ENCODE assay signal across 9 mouse cellular contexts in the genomic region with DNA sequence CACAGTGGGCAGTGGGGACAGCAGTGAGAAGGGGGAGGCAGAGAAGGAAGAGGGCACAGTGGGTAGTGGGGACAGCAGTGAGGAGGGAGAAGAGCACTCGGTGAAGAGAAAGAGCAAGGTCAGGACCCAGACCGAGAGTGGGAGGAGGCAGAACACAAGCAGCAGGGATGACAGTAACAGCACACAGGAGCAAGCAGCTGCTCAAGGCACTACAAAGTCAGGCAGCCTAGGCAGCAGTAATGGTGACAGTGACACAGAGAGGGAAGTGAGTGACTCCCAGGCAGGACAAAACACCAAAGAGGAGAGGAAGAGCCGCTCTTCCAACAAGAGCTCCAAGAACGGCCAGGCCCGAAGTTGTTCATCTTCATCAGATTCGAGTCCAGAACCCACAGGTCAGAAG. TPM values are rescaled to one million over a fixed set of nuclear protein-coding genes. Genes with fewer than 3 reads are reported as not detected.
DNase-seq lines count a peak whose midpoint lies in the region; ATAC-seq and TF ChIP-seq lines count a peak whose summit lies in the region.
"Had no signal": no experiment of that assay in that cellular context is flagged by ENCODE, and none has a peak within 500 bp of the region (broad histone marks: within the 10 kb centered on the region; RNA-seq: fewer than 3 reads in every experiment).

No protein-coding gene starts in this region.

- H3K36me3 ChIP-seq in lung, embryonic 16.5 days (ENCODE audit: control insufficient read depth, insufficient read depth, low read length), result peaks cover 27% of the 10 kb centered on the region
- H3K36me3 ChIP-seq in forebrain, embryonic 15.5 days, result peaks cover 42% of the 10 kb centered on the region
- peaks cover 68% of the 10 kb centered on the region for H3K36me3 ChIP-seq in liver, embryonic 13.5 days
- peaks cover 14% of the 10 kb centered on the region for H3K36me3 ChIP-seq in stomach, postnatal 0 days (ENCODE audit: control insufficient read depth, insufficient read depth, low read length)

- H3K27me3 ChIP-seq in lung, embryonic 16.5 days (ENCODE audit: control insufficient read depth, insufficient read depth, low read depth, low read length), result no peaks in the 10 kb centered on the region
- H3K27me3 ChIP-seq in forebrain, embryonic 15.5 days, result no peaks in the 10 kb centered on the region
- no peaks in the 10 kb centered on the region for H3K27me3 ChIP-seq in liver, embryonic 13.5 days
- no peaks in the 10 kb centered on the region for H3K27me3 ChIP-seq in stomach, postnatal 0 days (ENCODE audit: control insufficient read depth, insufficient read depth, low read length)

- H3K4me1 ChIP-seq in lung, embryonic 16.5 days (replicated peaks; ENCODE audit: control insufficient read depth, insufficient read depth, low read length), result peaks cover 25% of the 10 kb centered on the region
- peaks cover 31% of the 10 kb centered on the region for H3K4me1 ChIP-seq in forebrain, embryonic 15.5 days
- peaks cover 45% of the 10 kb centered on the region for H3K4me1 ChIP-seq in liver, embryonic 13.5 days (replicated peaks)
- peaks cover 5% of the 10 kb centered on the region; the same call in 1 of the 2 replicates for H3K4me1 ChIP-seq in stomach, postnatal 0 days (replicated peaks; ENCODE audit: control insufficient read depth, insufficient read depth)

- H3K9me3 ChIP-seq in lung, embryonic 16.5 days (ENCODE audit: control insufficient read depth, low read length), result no peaks in the 10 kb centered on the region
- H3K9me3 ChIP-seq in forebrain, embryonic 15.5 days, result no peaks in the 10 kb centered on the region
- no peaks in the 10 kb centered on the region for H3K9me3 ChIP-seq in liver, embryonic 13.5 days (replicated peaks)
- H3K9me3 ChIP-seq in stomach, postnatal 0 days (ENCODE audit: control insufficient read depth, low read length), result no peaks in the 10 kb centered on the region

- no peak overlapping the region; the same call in 1 of the 2 replicates for H3K27ac ChIP-seq in lung, embryonic 16.5 days (ENCODE audit: low read length)
- no peak overlapping the region; the same call in 1 of the 2 replicates for H3K27ac ChIP-seq in forebrain, embryonic 15.5 days (replicated peaks)
- H3K27ac ChIP-seq in liver, embryonic 13.5 days, result peak overlapping the region; percentile 78
- H3K27ac ChIP-seq in stomach, postnatal 0 days (replicated peaks), result no peak overlapping the region

- no peak for ATAC-seq in lung, embryonic 16.5 days (ENCODE audit: low read depth)
- no peak for ATAC-seq in forebrain, embryonic 15.5 days (replicated peaks)
- ATAC-seq in liver, embryonic 13.5 days (ENCODE audit: low read depth), result no peak
- no peak for ATAC-seq in stomach, postnatal 0 days (ENCODE audit: low FRiP score, low TSS enrichment)
- ATAC-seq in CD4-positive, CD25-positive, alpha-beta regulatory T cell, adult 4 months, result no peak

- no peak for DNase-seq in lung, postnatal 14 days
- DNase-seq in liver, embryonic 13.5 days, result no peak
- no peak for DNase-seq in stomach, postnatal 0 days (ENCODE audit: low spot score)
- DNase-seq in T-cell, adult 2 months (ENCODE audit: low spot score), result no peak
- DNase-seq: cerebellum, adult 2 months; lung, postnatal 10 days had no signal

- no peak for TF ChIP-seq EP300 in stomach, postnatal 0 days (optimal IDR thresholded peaks at IDR 0.05)

- peak overlapping the region; percentile 77 for H3K9ac ChIP-seq in lung, embryonic 16.5 days (ENCODE audit: low read length)
- H3K9ac ChIP-seq in forebrain, embryonic 15.5 days (replicated peaks), result peak overlapping the region; percentile 62
- peak overlapping the region; percentile 82 for H3K9ac ChIP-seq in liver, embryonic 13.5 days
- H3K9ac ChIP-seq in stomach, postnatal 0 days (ENCODE audit: low read length), result no peak overlapping the region

- 54% methylated on average over 6 of the region's 6 CpGs for WGBS in lung, embryonic 16.5 days
- 70% methylated on average over 6 of the region's 6 CpGs for WGBS in forebrain, embryonic 15.5 days
- WGBS in liver, embryonic 13.5 days (ENCODE audit: insufficient replicate concordance), result 72% methylated on average over 6 of the region's 6 CpGs
- 55% methylated on average over 6 of the region's 6 CpGs for WGBS in stomach, postnatal 0 days

- TF ChIP-seq CTCF in stomach, postnatal 0 days (IDR thresholded peaks at IDR 0.05; ENCODE audit: low read depth), result no peak

- H3K4me2 ChIP-seq in lung, embryonic 16.5 days (ENCODE audit: low read depth, low read length), result peak overlapping the region; percentile 83
- peak overlapping the region; percentile 84 for H3K4me2 ChIP-seq in forebrain, embryonic 15.5 days (replicated peaks)
- H3K4me2 ChIP-seq in liver, embryonic 13.5 days, result peak overlapping the region; percentile 94
- H3K4me2 ChIP-seq in stomach, postnatal 0 days (replicated peaks; ENCODE audit: low read depth), result peak overlapping the region; percentile 55; the same call in 1 of the 2 replicates

- H3K4me3 ChIP-seq in lung, embryonic 16.5 days (ENCODE audit: low read length), result peak overlapping the region; percentile 69
- peak overlapping the region; percentile 68 for H3K4me3 ChIP-seq in forebrain, embryonic 15.5 days
- peak overlapping the region; percentile 77 for H3K4me3 ChIP-seq in liver, embryonic 13.5 days (replicated peaks)
- no peak overlapping the region for H3K4me3 ChIP-seq in stomach, postnatal 0 days (ENCODE audit: low read depth, low read length)

RNA-seq across cellular contexts. Expression of a gene that starts 1.6 kb away (rescaled TPM):
- 76.5 and 89.3 TPM in 2 replicates for polyA plus RNA-seq in lung, embryonic 16.5 days (2015; fragmentation: Nextera tagmentation; extraction: Ambion mirVana)
- polyA plus RNA-seq in forebrain, embryonic 15.5 days (2015; fragmentation: Nextera tagmentation; extraction: Ambion mirVana), result 86.2 and 98.8 TPM in 2 replicates
- polyA plus RNA-seq in liver, embryonic 13.5 days (2015; fragmentation: Nextera tagmentation; extraction: Ambion mirVana), result 55.2 and 65.3 TPM in 2 replicates
- polyA plus RNA-seq in stomach, postnatal 0 days (2015; fragmentation: Nextera tagmentation; extraction: Ambion mirVana), result 31.0 and 34.4 TPM in 2 replicates
- polyA plus RNA-seq in CD4-positive, CD25-positive, alpha-beta regulatory T cell, adult 4 months (2017; shearing (Covaris generic)), result 10 to 100 TPM; 53.9 to 55.7 TPM

RNA-seq across cellular contexts. Expression of a gene that starts 2.0 kb away (rescaled TPM):
- polyA plus RNA-seq in lung, embryonic 16.5 days (2015; fragmentation: Nextera tagmentation; extraction: Ambion mirVana), result 30.3 and 32.3 TPM in 2 replicates
- 30.7 and 31.8 TPM in 2 replicates for polyA plus RNA-seq in forebrain, embryonic 15.5 days (2015; fragmentation: Nextera tagmentation; extraction: Ambion mirVana)
- 17.8 and 18.9 TPM in 2 replicates for polyA plus RNA-seq in liver, embryonic 13.5 days (2015; fragmentation: Nextera tagmentation; extraction: Ambion mirVana)
- 5.7 and 7.6 TPM in 2 replicates for polyA plus RNA-seq in stomach, postnatal 0 days (2015; fragmentation: Nextera tagmentation; extraction: Ambion mirVana)
- polyA plus RNA-seq in CD4-positive, CD25-positive, alpha-beta regulatory T cell, adult 4 months (2017; shearing (Covaris generic)), result 10 to 100 TPM; 12.7 to 20.6 TPM

RNA-seq across cellular contexts. Expression of a gene that starts 16.6 kb away (rescaled TPM):
- 0.49 and 0.63 TPM in 2 replicates for polyA plus RNA-seq in lung, embryonic 16.5 days (2015; fragmentation: Nextera tagmentation; extraction: Ambion mirVana)
- 9.0 and 9.1 TPM in 2 replicates for polyA plus RNA-seq in forebrain, embryonic 15.5 days (2015; fragmentation: Nextera tagmentation; extraction: Ambion mirVana)
- polyA plus RNA-seq in liver, embryonic 13.5 days (2015; fragmentation: Nextera tagmentation; extraction: Ambion mirVana), result 0.12 and 0.29 TPM in 2 replicates
- 0.15 and 0.41 TPM in 2 replicates for polyA plus RNA-seq in stomach, postnatal 0 days (2015; fragmentation: Nextera tagmentation; extraction: Ambion mirVana)
- not detected for polyA plus RNA-seq in CD4-positive, CD25-positive, alpha-beta regulatory T cell, adult 4 months (2017; shearing (Covaris generic))

RNA-seq across cellular contexts. Expression of a gene that starts 20.7 kb away (rescaled TPM):
- polyA plus RNA-seq in lung, embryonic 16.5 days (2015; fragmentation: Nextera tagmentation; extraction: Ambion mirVana), result 55.8 and 58.3 TPM in 2 replicates
- 54.1 and 56.8 TPM in 2 replicates for polyA plus RNA-seq in forebrain, embryonic 15.5 days (2015; fragmentation: Nextera tagmentation; extraction: Ambion mirVana)
- 11.6 and 12.9 TPM in 2 replicates for polyA plus RNA-seq in liver, embryonic 13.5 days (2015; fragmentation: Nextera tagmentation; extraction: Ambion mirVana)
- 13.9 TPM in 2 replicates for polyA plus RNA-seq in stomach, postnatal 0 days (2015; fragmentation: Nextera tagmentation; extraction: Ambion mirVana)
- 10 to 100 TPM; 15.3 to 15.6 TPM for polyA plus RNA-seq in CD4-positive, CD25-positive, alpha-beta regulatory T cell, adult 4 months (2017; shearing (Covaris generic))

RNA-seq across cellular contexts. Expression of a gene that starts 32.4 kb away (rescaled TPM):
- not detected in 2 replicates for polyA plus RNA-seq in lung, embryonic 16.5 days (2015; fragmentation: Nextera tagmentation; extraction: Ambion mirVana)
- not detected in 2 replicates for polyA plus RNA-seq in forebrain, embryonic 15.5 days (2015; fragmentation: Nextera tagmentation; extraction: Ambion mirVana)
- polyA plus RNA-seq in liver, embryonic 13.5 days (2015; fragmentation: Nextera tagmentation; extraction: Ambion mirVana), result not detected in 2 replicates
- not detected in 2 replicates for polyA plus RNA-seq in stomach, postnatal 0 days (2015; fragmentation: Nextera tagmentation; extraction: Ambion mirVana)
- not detected for polyA plus RNA-seq in CD4-positive, CD25-positive, alpha-beta regulatory T cell, adult 4 months (2017; shearing (Covaris generic))
- polyA plus RNA-seq: cerebellum, adult 2 months had no signal
